Mouse (Mus musculus) C2C12 (cell line): ENCODE results near the gene Agps.

ENCODE experiments used
- CEBPB ChIP-seq: IDR thresholded peaks from one replicate; pipeline ENCODE4 v1.6.1; 2011; ENCODE audit warnings: low read depth, mild to moderate bottlenecking, control low read depth, moderate library complexity
- CTCF ChIP-seq: IDR thresholded peaks from one replicate; pipeline ENCODE4 v1.5.1; 2011; ENCODE audit not compliant: control insufficient read depth, insufficient read depth, insufficient read length
- MYOD1 ChIP-seq: IDR thresholded peaks from one replicate; pipeline ENCODE4 v1.6.1; 2011; ENCODE audit warnings: low read depth; ENCODE audit not compliant: control insufficient read depth, insufficient read length

DNA sequence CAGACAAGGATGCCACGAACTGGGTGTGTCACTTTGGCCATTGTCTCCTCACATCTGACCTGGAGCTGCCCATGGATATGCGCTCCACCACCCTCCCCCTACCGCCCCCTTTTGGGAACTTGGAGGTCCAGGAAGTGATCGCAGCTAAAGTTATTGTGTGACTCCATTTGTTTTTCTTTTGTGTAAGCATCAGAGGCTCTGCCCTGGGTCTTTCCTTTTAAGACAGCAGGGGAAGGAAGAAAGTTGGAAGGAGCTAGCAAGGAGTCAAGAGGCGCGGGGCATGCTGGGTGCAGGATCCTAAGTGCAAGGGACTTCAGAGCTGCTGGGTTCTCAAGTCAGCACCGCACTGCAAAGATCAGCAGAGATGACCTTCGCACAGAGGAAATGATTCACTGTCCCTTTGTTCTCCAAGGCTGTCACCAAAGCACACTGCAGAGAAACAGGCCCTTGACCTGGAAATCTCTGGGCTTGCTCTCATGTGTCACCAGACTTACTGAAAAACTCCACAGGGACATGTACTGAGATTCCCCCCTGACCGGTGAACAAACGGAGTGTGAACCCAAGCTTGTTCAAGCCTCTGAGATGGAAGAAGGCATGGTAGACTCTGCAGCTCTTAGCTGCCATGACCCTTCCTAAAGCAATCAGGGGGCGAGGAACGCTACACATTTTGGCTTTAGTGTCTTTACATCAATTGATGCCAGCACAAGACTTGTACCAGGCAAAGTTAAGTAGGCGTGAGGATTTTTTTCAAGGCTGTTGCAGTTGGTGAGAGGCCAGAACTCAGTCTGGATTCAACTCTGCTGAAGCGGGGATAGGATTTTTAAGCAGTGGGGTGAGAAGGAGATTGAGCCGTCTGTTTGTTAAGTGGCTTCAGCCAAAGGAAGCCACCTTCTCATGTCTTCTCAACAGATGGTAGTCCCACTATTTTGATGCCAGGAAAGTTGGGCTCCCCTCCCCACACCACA is 128.7 kb downstream of the Agps start:
- TF ChIP-seq CTCF (no peak), CEBPB (no peak), MYOD1 (no peak)
